Mouse (Mus musculus) heart, postnatal 0 days (tissue): Measurements from ENCODE around the gene Btbd35f17.
"Not testable (repeated sequence)": the region's sequence is repeated elsewhere in the genome, so short reads cannot be mapped to it uniquely, and the experiment has no call there.

Experiments used
- CTCF ChIP-seq: IDR thresholded peaks from 2 replicates; pipeline ENCODE4 v1.5.1; 2016; ENCODE audit warnings: antibody characterized with exemption, control low read depth, low read depth
- EP300 ChIP-seq: IDR thresholded peaks from 2 replicates; pipeline ENCODE4 v1.6.1; 2016; ENCODE audit warnings: antibody characterized with exemption, low read depth

GRCm38 (mm10) chrX:4370336-4370735 lies at the start of gene Btbd35f17:
- TF ChIP-seq CTCF, EP300: not testable (repeated sequence)
